Mouse (Mus musculus) kidney, embryonic 15.5 days (tissue): ENCODE data around the gene Tmem234. TPM values are rescaled to one million over a fixed set of nuclear protein-coding genes. Genes with fewer than 3 reads are reported as not detected.

Experiments
- ATAC-seq: fragments of 200-750 bp; cut with Nextera tagmentation; replicated peaks from 2 replicates; pipeline ENCODE4 v1.8.0; 2017; ENCODE audit warnings: moderate TSS enrichment; ENCODE audit not compliant: low FRiP score
- H3K27ac ChIP-seq: fragments of 300-500 bp; sonication (generic); 2 replicates; pipeline ENCODE4 v1.5.1; 2015; ENCODE audit warnings: mild to moderate bottlenecking, inconsistent platforms
- H3K27me3 ChIP-seq: fragments of 300-500 bp; sonication (generic); 2 replicates; pipeline ENCODE4 v1.6.1; 2015; ENCODE audit warnings: inconsistent platforms
- H3K36me3 ChIP-seq: fragments of 300-500 bp; sonication (generic); 2 replicates; pipeline ENCODE4 v1.6.1; 2015; ENCODE audit warnings: inconsistent platforms
- H3K4me1 ChIP-seq: fragments of 300-500 bp; sonication (generic); 2 replicates; pipeline ENCODE4 v1.6.1; 2015; ENCODE audit warnings: inconsistent platforms
- H3K4me2 ChIP-seq: fragments of 300-500 bp; sonication (generic); 2 replicates; pipeline ENCODE4 v1.6.1; 2015; ENCODE audit warnings: moderate library complexity, mild to moderate bottlenecking, inconsistent platforms
- H3K4me3 ChIP-seq: fragments of 300-500 bp; sonication (generic); replicated peaks from 2 replicates; pipeline ENCODE4 v1.5.1; 2015; ENCODE audit warnings: mild to moderate bottlenecking, inconsistent platforms
- H3K9ac ChIP-seq: fragments of 300-500 bp; sonication (generic); 2 replicates; pipeline ENCODE4 v1.6.1; 2015; ENCODE audit warnings: mild to moderate bottlenecking, inconsistent platforms
- H3K9me3 ChIP-seq: fragments of 300-500 bp; sonication (generic); replicated peaks from 2 replicates; pipeline ENCODE4 v1.6.1; 2016; ENCODE audit warnings: inconsistent platforms
- WGBS: fragments of 180-500 bp; shearing (Covaris S2); methylation state at CpG from one replicate; pipeline ENCODE4 v1.1.7; 2015; ENCODE audit warnings: mixed read lengths; 5-methylcytosine and 5-hydroxymethylcytosine counted together
- polyA plus RNA-seq: library from polyadenylated mRNA; unstranded; fragments of >200 nt; fragmentation: Nextera tagmentation; extraction: Ambion mirVana; gene quantifications from 2 replicates; pipeline ENCODE4 v1.2.1, GENCODE M21; 2015

Gene Tmem234
- polyA plus RNA-seq, 1 experiment from 2014 or later = 215 TPM

GRCm38 (mm10) chr4:129584370-129584769, 16.1 kb upstream of the Tmem234 start:
- no peak; the same call in 1 of the 2 replicates for ATAC-seq
- H3K27me3 ChIP-seq = no peaks in the 10 kb centered on the region
- H3K4me1 ChIP-seq = peaks cover 28% of the 10 kb centered on the region
- H3K4me3 ChIP-seq = peak overlapping the region; percentile 49
- WGBS = 67% methylated on average over 1 of the region's 1 CpGs
- H3K36me3 ChIP-seq = no peaks in the 10 kb centered on the region
- H3K4me2 ChIP-seq = peak overlapping the region; percentile 72
- peak overlapping the region; percentile 79 for H3K27ac ChIP-seq
- H3K9me3 ChIP-seq = no peaks in the 10 kb centered on the region
- peak overlapping the region; percentile 50; the same call in 1 of the 2 replicates for H3K9ac ChIP-seq

GRCm38 (mm10) chr4:129584884-129585608, 15.4 kb upstream of the Tmem234 start:
- peak overlapping the region; percentile 50 for H3K9ac ChIP-seq
- H3K9me3 ChIP-seq = no peaks in the 10 kb centered on the region
- peak; percentile 73 for ATAC-seq
- peaks cover 3% of the 10 kb centered on the region for H3K36me3 ChIP-seq
- peak overlapping the region; percentile 49 for H3K4me3 ChIP-seq
- H3K4me1 ChIP-seq = peaks cover 24% of the 10 kb centered on the region
- H3K4me2 ChIP-seq = peak overlapping the region; percentile 72
- peak overlapping the region; percentile 79 for H3K27ac ChIP-seq
- H3K27me3 ChIP-seq = no peaks in the 10 kb centered on the region
- 1% methylated on average over 36 of the region's 36 CpGs for WGBS

GRCm38 (mm10) chr4:129585773-129586172, 14.7 kb upstream of the Tmem234 start:
- no peaks in the 10 kb centered on the region for H3K9me3 ChIP-seq
- 72% methylated on average over 9 of the region's 9 CpGs for WGBS
- H3K4me2 ChIP-seq = peak overlapping the region; percentile 72
- no peak overlapping the region; the same call in 1 of the 2 replicates for H3K27ac ChIP-seq
- no peak for ATAC-seq
- H3K4me1 ChIP-seq = peaks cover 19% of the 10 kb centered on the region
- peak overlapping the region; percentile 49; the same call in 1 of the 2 replicates for H3K4me3 ChIP-seq
- no peak overlapping the region for H3K9ac ChIP-seq
- H3K36me3 ChIP-seq = peaks cover 10% of the 10 kb centered on the region
- no peaks in the 10 kb centered on the region for H3K27me3 ChIP-seq

GRCm38 (mm10) chr4:129586943-129587342, 13.5 kb upstream of the Tmem234 start:
- no peak for ATAC-seq
- 39% methylated on average over 1 of the region's 1 CpGs for WGBS
- peaks cover 22% of the 10 kb centered on the region for H3K36me3 ChIP-seq
- H3K9me3 ChIP-seq = no peaks in the 10 kb centered on the region
- no peak overlapping the region for H3K9ac ChIP-seq
- H3K4me2 ChIP-seq = no peak overlapping the region
- H3K27me3 ChIP-seq = no peaks in the 10 kb centered on the region
- H3K27ac ChIP-seq = peak overlapping the region; percentile 75
- peaks cover 19% of the 10 kb centered on the region for H3K4me1 ChIP-seq
- H3K4me3 ChIP-seq = no peak overlapping the region

- no peak for ATAC-seq
- peaks cover 40% of the 10 kb centered on the region for H3K36me3 ChIP-seq
- H3K4me1 ChIP-seq = peaks cover 19% of the 10 kb centered on the region
- H3K27ac ChIP-seq = no peak overlapping the region
- no peaks in the 10 kb centered on the region for H3K9me3 ChIP-seq
- H3K4me2 ChIP-seq = no peak overlapping the region
- no peak overlapping the region for H3K9ac ChIP-seq
- 81% methylated on average over 4 of the region's 4 CpGs for whole genome bisulfite sequencing
- no peaks in the 10 kb centered on the region for H3K27me3 ChIP-seq
- no peak overlapping the region for H3K4me3 ChIP-seq
These were observed 11.6 kb upstream of the Tmem234 start for GRCm38 (mm10) chr4:129588865-129589264.

- 33% methylated on average over 7 of the region's 7 CpGs for WGBS
- H3K9ac ChIP-seq = no peak overlapping the region
These were observed 8.1 kb downstream of the Tmem234 start for GRCm38 (mm10) chr4:129608426-129609025.

GRCm38 (mm10) chr4:129609139-129609631, 8.7 kb downstream of the Tmem234 start:
- H3K36me3 ChIP-seq = peaks cover 51% of the 10 kb centered on the region
- no peak overlapping the region for H3K4me2 ChIP-seq
- H3K27me3 ChIP-seq = no peaks in the 10 kb centered on the region
- H3K9me3 ChIP-seq = no peaks in the 10 kb centered on the region
- H3K27ac ChIP-seq = no peak overlapping the region
- 82% methylated on average over 12 of the region's 12 CpGs for WGBS
- ATAC-seq = 0 out of 2 replicates have a peak, but pooled peaks have one; percentile 13
- no peak overlapping the region for H3K9ac ChIP-seq
- no peak overlapping the region for H3K4me3 ChIP-seq
- 0 out of 2 replicates have a peak, but pooled peaks cover 3% of the 10 kb centered on the region for H3K4me1 ChIP-seq

More at GRCm38 (mm10) chr4:129608426-129609025, 8.1 kb downstream of the Tmem234 start:
- Histone ChIP-seq H3K4me3 (no peak overlapping the region), H3K27me3 (no peaks in the 10 kb centered on the region), H3K27ac (no peak overlapping the region), H3K36me3 (peaks cover 58% of the 10 kb centered on the region), H3K9me3 (no peaks in the 10 kb centered on the region), H3K4me2 (no peak overlapping the region), H3K4me1 (0 out of 2 replicates have a peak, but pooled peaks cover 3% of the 10 kb centered on the region)
- ATAC-seq = peak; percentile 73; the same call in 1 of the 2 replicates

- Histone ChIP-seq H3K9ac (0 out of 2 replicates have a peak overlapping the region, but pooled peaks have one; percentile 22), H3K27me3 (no peaks in the 10 kb centered on the region), H3K4me1 (0 out of 2 replicates have a peak, but pooled peaks cover 3% of the 10 kb centered on the region), H3K4me2 (no peak overlapping the region), H3K27ac (no peak overlapping the region), H3K9me3 (no peaks in the 10 kb centered on the region), H3K4me3 (no peak overlapping the region), H3K36me3 (peaks cover 43% of the 10 kb centered on the region)
- 65% methylated on average over 4 of the region's 4 CpGs for WGBS
- ATAC-seq = 0 out of 2 replicates have a peak, but pooled peaks have one; percentile 31
These were observed 9.6 kb downstream of the Tmem234 start for GRCm38 (mm10) chr4:129610026-129610425.

GRCm38 (mm10) chr4:129610472-129610871, 10.0 kb downstream of the Tmem234 start:
- Histone ChIP-seq H3K27ac (no peak overlapping the region), H3K9me3 (no peaks in the 10 kb centered on the region), H3K36me3 (peaks cover 40% of the 10 kb centered on the region), H3K4me3 (no peak overlapping the region), H3K4me1 (0 out of 2 replicates have a peak, but pooled peaks cover 3% of the 10 kb centered on the region), H3K4me2 (no peak overlapping the region), H3K9ac (no peak overlapping the region), H3K27me3 (no peaks in the 10 kb centered on the region)
- WGBS = 67% methylated on average over 4 of the region's 4 CpGs
- no peak; the same call in 1 of the 2 replicates for ATAC-seq

- Histone ChIP-seq H3K4me1 (peaks cover 18% of the 10 kb centered on the region), H3K4me3 (no peak within 1 kb of the TSS), H3K9ac (no peak within 1 kb of the TSS), H3K27ac (no peak within 1 kb of the TSS), H3K36me3 (peaks cover 32% of the 10 kb centered on the region), H3K27me3 (no peaks in the 10 kb centered on the region), H3K4me2 (no peak within 1 kb of the TSS), H3K9me3 (no peaks in the 10 kb centered on the region)
- WGBS = 86% methylated on average over 6 of the region's 6 CpGs
- ATAC-seq = no peak
These were observed 13.6 kb downstream of the Tmem234 start, which contains the start of gene Dcdc2b for GRCm38 (mm10) chr4:129614093-129614492. Gene Dcdc2b, minus strand, starts transcription at chr4:129614257.

GRCm38 (mm10) chr4:129615801-129616290, 15.4 kb downstream of the Tmem234 start:
- no peak overlapping the region for H3K4me3 ChIP-seq
- no peak overlapping the region for H3K9ac ChIP-seq
- no peak for ATAC-seq
- peaks cover 24% of the 10 kb centered on the region for H3K4me1 ChIP-seq
- H3K4me2 ChIP-seq = no peak overlapping the region
- H3K27ac ChIP-seq = no peak overlapping the region
- no peaks in the 10 kb centered on the region for H3K27me3 ChIP-seq
- H3K36me3 ChIP-seq = peaks cover 22% of the 10 kb centered on the region
- H3K9me3 ChIP-seq = no peaks in the 10 kb centered on the region
- 86% methylated on average over 9 of the region's 9 CpGs for WGBS

GRCm38 (mm10) chr4:129616631-129617030, 16.2 kb downstream of the Tmem234 start:
- no peak overlapping the region for H3K9ac ChIP-seq
- H3K9me3 ChIP-seq = no peaks in the 10 kb centered on the region
- H3K4me3 ChIP-seq = no peak overlapping the region
- WGBS = 90% methylated on average over 3 of the region's 3 CpGs
- ATAC-seq = no peak
- no peak overlapping the region for H3K27ac ChIP-seq
- no peaks in the 10 kb centered on the region for H3K27me3 ChIP-seq
- peaks cover 26% of the 10 kb centered on the region for H3K4me1 ChIP-seq
- no peak overlapping the region for H3K4me2 ChIP-seq
- peaks cover 22% of the 10 kb centered on the region for H3K36me3 ChIP-seq
